Mouse (Mus musculus) cortical plate, adult 2 months (tissue): ENCODE results near the gene Zfp184. TPM values are rescaled to one million over a fixed set of nuclear protein-coding genes. Genes with fewer than 3 reads are reported as not detected.
"Not testable (repeated sequence)": the region's sequence is repeated elsewhere in the genome, so short reads cannot be mapped to it uniquely, and the experiment has no call there.

ENCODE experiments used
- H3K27ac ChIP-seq: fragments of 200-500 bp; 2 replicates; pipeline ENCODE4 v1.5.1; 2012; ENCODE audit warnings: low read length, control low read depth, inconsistent platforms; ENCODE audit not compliant: insufficient read depth
- H3K4me1 ChIP-seq: fragments of 200-500 bp; 2 replicates; pipeline ENCODE4 v1.6.1; 2011; ENCODE audit warnings: low read length; ENCODE audit not compliant: control insufficient read depth, insufficient read depth
- H3K4me3 ChIP-seq: fragments of 200-500 bp; 2 replicates; pipeline ENCODE4 v1.5.1; 2011; ENCODE audit warnings: mild to moderate bottlenecking, low read length, control low read depth; ENCODE audit not compliant: insufficient read depth
- CTCF ChIP-seq: fragments of 200-500 bp; IDR thresholded peaks from 2 replicates; pipeline ENCODE4 v1.5.1; 2011; ENCODE audit warnings: mild to moderate bottlenecking, control low read depth, low read length; ENCODE audit not compliant: insufficient read depth; ENCODE audit errors: extremely low read depth
- POLR2A ChIP-seq: fragments of 200-500 bp; IDR thresholded peaks from 2 replicates; pipeline ENCODE4 v1.6.1; 2011; ENCODE audit warnings: mild to moderate bottlenecking, low read length, control low read depth; ENCODE audit not compliant: insufficient read depth; ENCODE audit errors: extremely low read depth
- polyA plus RNA-seq: library from polyadenylated mRNA; depleted of rRNA; stranded (reverse); fragments of >200 nt; gene quantifications from 2 replicates; pipeline ENCODE4 v1.2.3, GENCODE M21; 2012; rRNA removed

The Zfp184 gene
- 2.2 and 2.3 TPM in 2 replicates for polyA plus RNA-seq

- TF ChIP-seq CTCF (no peak), POLR2A (peak; percentile 4; the same call in 1 of the 2 replicates)
- Histone ChIP-seq H3K27ac (no peak within 1 kb of the TSS), H3K4me3 (peak within 1 kb of the TSS; percentile 60), H3K4me1 (no peaks in the 10 kb centered on the region)
Observed at GRCm38 (mm10) chr13:21944926-21945740, at the start of gene Zfp184. Zfp184 (plus strand) TSS chr13:21945094.

GRCm38 (mm10) chr13:21896549-21897244, 48.2 kb upstream of the Zfp184 start:
- TF ChIP-seq POLR2A (peak; percentile 48; the same call in 1 of the 2 replicates), CTCF (no peak)
- Histone ChIP-seq H3K4me3 (peak overlapping the region; percentile 67), H3K27ac (no peak overlapping the region), H3K4me1 (no peaks in the 10 kb centered on the region)

- TF ChIP-seq CTCF (no peak), POLR2A (no peak)
- Histone ChIP-seq H3K4me1 (no peaks in the 10 kb centered on the region), H3K27ac (no peak overlapping the region), H3K4me3 (peak overlapping the region; percentile 67)
Observed at GRCm38 (mm10) chr13:21897245-21897634, 47.7 kb upstream of the Zfp184 start.

GRCm38 (mm10) chr13:21900870-21901565, 43.9 kb upstream of the Zfp184 start:
- not testable (repeated sequence) for H3K4me3 ChIP-seq, H3K4me1 ChIP-seq, H3K27ac ChIP-seq

GRCm38 (mm10) chr13:21903500-21903899, 41.4 kb upstream of the Zfp184 start:
- no peak overlapping the region for H3K4me3 ChIP-seq
- TF ChIP-seq CTCF (no peak), POLR2A (no peak)

GRCm38 (mm10) chr13:21904090-21904489, 40.8 kb upstream of the Zfp184 start:
- not testable (repeated sequence) for H3K4me3 ChIP-seq, H3K4me1 ChIP-seq, H3K27ac ChIP-seq

More at GRCm38 (mm10) chr13:21903500-21903899, 41.4 kb upstream of the Zfp184 start:
- H3K4me1 ChIP-seq: no peaks in the 10 kb centered on the region
- H3K27ac ChIP-seq: no peak overlapping the region

- Histone ChIP-seq H3K4me1 (no peaks in the 10 kb centered on the region), H3K4me3 (no peak overlapping the region), H3K27ac (no peak overlapping the region)
- TF ChIP-seq CTCF: no peak
- no peak for TF ChIP-seq POLR2A
Observed at GRCm38 (mm10) chr13:21906301-21906700, 38.6 kb upstream of the Zfp184 start.

- no peak overlapping the region for H3K27ac ChIP-seq
- no peak overlapping the region for H3K4me3 ChIP-seq
- TF ChIP-seq CTCF (no peak), POLR2A (no peak)
- H3K4me1 ChIP-seq: no peaks in the 10 kb centered on the region
Observed at GRCm38 (mm10) chr13:21906946-21907806, 37.7 kb upstream of the Zfp184 start.

- not testable (repeated sequence) for H3K4me3 ChIP-seq, H3K27ac ChIP-seq, H3K4me1 ChIP-seq
Observed at GRCm38 (mm10) chr13:21907807-21908155, 37.1 kb upstream of the Zfp184 start.

- H3K4me3 ChIP-seq: 0 out of 2 replicates have a peak overlapping the region, but pooled peaks have one; percentile 25
- no peaks in the 10 kb centered on the region for H3K4me1 ChIP-seq
- no peak overlapping the region for H3K27ac ChIP-seq
- TF ChIP-seq POLR2A (no peak), CTCF (no peak)
Observed at GRCm38 (mm10) chr13:21910735-21911134, 34.2 kb upstream of the Zfp184 start.
